Mouse (Mus musculus): ENCODE measurements at regions not wholly inside any gene's neighbourhood (a gene's known extent, or its start where the extent isn't known, plus 50 kb on each side); places are given as distances from the start of the nearest gene placed in this dataset.

DNA sequence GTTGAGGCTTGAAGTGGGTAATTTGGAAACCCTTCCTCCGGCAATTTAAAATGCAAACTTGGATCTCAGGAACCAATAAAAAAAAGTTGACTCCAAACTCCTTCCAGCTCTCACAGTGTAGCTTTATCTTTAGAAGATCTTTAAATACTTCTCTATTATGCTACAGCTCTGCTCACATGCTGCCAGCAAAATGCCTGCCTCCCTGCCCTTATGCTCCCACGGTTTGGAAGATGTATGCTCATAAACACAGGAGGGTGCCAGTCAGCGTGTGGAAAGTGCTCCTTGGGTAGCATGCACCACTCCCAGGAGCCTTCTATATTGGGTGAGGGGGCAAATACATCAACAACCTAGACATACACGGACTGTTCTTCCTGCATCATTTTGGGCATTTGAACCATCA is 123.2 kb upstream of the Arl4c start:
- no peak overlapping the region for H3K9ac ChIP-seq (ENCODE audit: low read depth, low read length)
- no peaks in the 10 kb centered on the region for H3K9me3 ChIP-seq (replicated peaks; ENCODE audit: control insufficient read depth, low read length, poor library complexity, severe bottlenecking)
- WGBS = 89% methylated on average over 4 of the region's 4 CpGs
- no peaks in the 10 kb centered on the region for H3K36me3 ChIP-seq (ENCODE audit: control insufficient read depth, insufficient read depth, low read length)
- H3K4me1 ChIP-seq (ENCODE audit: control insufficient read depth, insufficient read depth, low read length) = no peaks in the 10 kb centered on the region
- H3K27ac ChIP-seq (ENCODE audit: low read length) = no peak overlapping the region
- H3K27me3 ChIP-seq (ENCODE audit: control insufficient read depth, insufficient read depth, low read depth, low read length) = no peaks in the 10 kb centered on the region
- no peak for ATAC-seq
- no peak overlapping the region for H3K4me2 ChIP-seq (ENCODE audit: low read length)
- H3K4me3 ChIP-seq (ENCODE audit: low read depth, low read length) = no peak overlapping the region

DNA sequence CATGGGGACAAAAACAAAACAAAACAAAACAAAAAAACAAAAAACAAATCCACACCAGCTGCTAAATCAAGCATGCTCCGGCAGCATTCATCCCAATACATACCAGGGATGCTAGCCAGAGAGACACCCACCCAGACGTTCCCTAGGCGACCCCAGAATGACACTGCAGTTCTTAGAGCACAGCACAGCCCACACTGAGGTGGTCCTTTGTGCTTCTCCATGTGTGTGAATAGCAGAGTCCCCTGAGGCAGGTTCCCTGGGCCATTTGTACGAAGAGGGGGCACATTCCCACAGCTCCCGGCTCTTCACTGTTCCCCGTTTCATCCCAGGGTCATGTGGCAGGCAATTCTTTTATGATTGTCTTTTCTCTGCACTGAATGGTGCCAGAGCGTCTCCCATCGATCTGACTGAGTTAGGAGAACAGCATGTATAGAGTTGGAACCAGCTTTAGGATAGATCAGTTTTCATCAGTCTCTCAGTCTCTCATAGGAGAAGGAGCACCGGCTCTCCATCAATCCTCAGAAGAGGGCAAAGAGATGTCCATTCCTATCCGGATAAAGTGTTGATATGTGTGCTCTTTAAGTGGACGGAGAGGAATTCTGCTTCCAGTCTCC is 136.7 kb upstream of the Arl4c start:
- peaks cover 18% of the 10 kb centered on the region for H3K4me1 ChIP-seq (ENCODE audit: control insufficient read depth, insufficient read depth, low read length)
- H3K4me3 ChIP-seq (ENCODE audit: low read depth, low read length) = no peak overlapping the region
- no peak overlapping the region for H3K9ac ChIP-seq (ENCODE audit: low read depth, low read length)
- 23% methylated on average over 11 of the region's 11 CpGs for WGBS
- H3K9me3 ChIP-seq (replicated peaks; ENCODE audit: control insufficient read depth, low read length, poor library complexity, severe bottlenecking) = no peaks in the 10 kb centered on the region
- H3K27me3 ChIP-seq (ENCODE audit: control insufficient read depth, insufficient read depth, low read depth, low read length) = no peaks in the 10 kb centered on the region
- peak; percentile 25; the same call in 1 of the 2 replicates for ATAC-seq
- H3K27ac ChIP-seq (ENCODE audit: low read length) = no peak overlapping the region
- H3K4me2 ChIP-seq (ENCODE audit: low read length) = no peak overlapping the region
- H3K36me3 ChIP-seq (ENCODE audit: control insufficient read depth, insufficient read depth, low read length) = no peaks in the 10 kb centered on the region

DNA sequence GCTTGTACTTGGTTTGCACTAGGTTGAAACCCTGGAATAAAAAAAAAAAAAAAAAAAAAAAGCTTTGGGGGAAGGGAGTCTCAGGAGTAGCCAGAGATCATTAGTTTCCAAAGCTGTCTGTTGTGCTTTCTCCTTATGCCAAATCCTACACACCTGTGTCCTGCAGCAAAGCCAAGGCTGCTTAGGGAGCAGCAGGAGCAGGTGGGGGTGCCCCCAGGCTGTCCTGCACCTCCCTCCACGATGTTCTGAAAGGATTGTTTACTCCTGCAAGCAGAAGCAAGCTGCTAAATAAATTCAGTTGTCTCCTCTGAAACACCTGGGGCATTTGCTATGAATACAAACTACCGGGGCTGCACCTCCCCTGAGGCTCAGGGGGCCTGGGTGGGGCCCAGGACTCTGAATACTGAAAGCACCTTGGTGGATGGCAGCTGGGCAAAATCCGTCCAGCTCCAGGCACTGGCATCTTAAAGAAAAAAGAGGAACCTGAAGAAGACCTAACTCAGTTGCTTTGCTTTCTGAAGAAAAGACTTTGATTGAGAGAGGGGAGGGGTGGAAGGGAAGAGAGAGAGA is 137.5 kb upstream of the Arl4c start:
- H3K27ac ChIP-seq (ENCODE audit: low read length) = peak overlapping the region; percentile 61
- no peak for ATAC-seq
- H3K4me3 ChIP-seq (ENCODE audit: low read depth, low read length) = no peak overlapping the region
- 8% methylated on average over 3 of the region's 3 CpGs for WGBS
- H3K9ac ChIP-seq (ENCODE audit: low read depth, low read length) = no peak overlapping the region
- H3K36me3 ChIP-seq (ENCODE audit: control insufficient read depth, insufficient read depth, low read length) = no peaks in the 10 kb centered on the region
- H3K27me3 ChIP-seq (ENCODE audit: control insufficient read depth, insufficient read depth, low read depth, low read length) = no peaks in the 10 kb centered on the region
- H3K9me3 ChIP-seq (replicated peaks; ENCODE audit: control insufficient read depth, low read length, poor library complexity, severe bottlenecking) = no peaks in the 10 kb centered on the region
- H3K4me1 ChIP-seq (ENCODE audit: control insufficient read depth, insufficient read depth, low read length) = peaks cover 18% of the 10 kb centered on the region
- H3K4me2 ChIP-seq (ENCODE audit: low read length) = no peak overlapping the region

DNA sequence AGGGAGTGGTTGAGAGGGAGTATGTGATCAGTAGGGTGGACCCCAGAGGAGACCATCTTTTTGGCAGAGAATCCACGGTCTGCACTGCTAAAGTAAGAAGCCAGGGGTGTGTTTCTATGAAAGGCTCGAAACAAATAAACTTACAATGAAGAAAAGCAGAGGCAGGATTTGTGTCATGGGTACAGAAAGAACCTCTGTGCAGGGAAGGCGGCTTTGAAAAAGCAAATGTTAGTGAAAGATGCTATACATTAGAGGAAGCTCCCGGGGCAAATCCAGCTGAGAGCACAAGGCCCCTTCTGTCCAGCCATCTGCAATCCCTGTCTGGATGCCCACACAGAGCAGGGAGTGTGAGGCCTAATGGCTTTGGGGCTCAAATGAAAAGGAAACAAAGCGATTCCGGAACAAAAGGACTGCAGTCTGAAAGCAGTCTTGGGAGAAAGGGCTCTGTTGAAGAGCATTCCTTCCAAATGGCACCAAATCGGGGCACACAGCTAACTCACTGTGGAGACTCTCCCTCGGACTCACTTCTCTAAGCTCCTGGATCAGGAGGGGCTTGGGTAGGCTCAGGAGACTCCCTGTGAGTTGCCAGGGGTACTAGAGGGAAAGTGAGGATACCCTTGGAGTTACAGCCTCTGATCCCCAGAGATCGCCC is 138.1 kb upstream of the Arl4c start:
- no peak overlapping the region for H3K4me2 ChIP-seq (ENCODE audit: low read length)
- H3K27ac ChIP-seq (ENCODE audit: low read length) = peak overlapping the region; percentile 61
- no peaks in the 10 kb centered on the region for H3K9me3 ChIP-seq (replicated peaks; ENCODE audit: control insufficient read depth, low read length, poor library complexity, severe bottlenecking)
- H3K9ac ChIP-seq (ENCODE audit: low read depth, low read length) = no peak overlapping the region
- 13% methylated on average over 9 of the region's 9 CpGs for WGBS
- H3K4me1 ChIP-seq (ENCODE audit: control insufficient read depth, insufficient read depth, low read length) = peaks cover 18% of the 10 kb centered on the region
- peak; percentile 80 for ATAC-seq
- H3K4me3 ChIP-seq (ENCODE audit: low read depth, low read length) = no peak overlapping the region
- no peaks in the 10 kb centered on the region for H3K27me3 ChIP-seq (ENCODE audit: control insufficient read depth, insufficient read depth, low read depth, low read length)
- no peaks in the 10 kb centered on the region for H3K36me3 ChIP-seq (ENCODE audit: control insufficient read depth, insufficient read depth, low read length)

DNA sequence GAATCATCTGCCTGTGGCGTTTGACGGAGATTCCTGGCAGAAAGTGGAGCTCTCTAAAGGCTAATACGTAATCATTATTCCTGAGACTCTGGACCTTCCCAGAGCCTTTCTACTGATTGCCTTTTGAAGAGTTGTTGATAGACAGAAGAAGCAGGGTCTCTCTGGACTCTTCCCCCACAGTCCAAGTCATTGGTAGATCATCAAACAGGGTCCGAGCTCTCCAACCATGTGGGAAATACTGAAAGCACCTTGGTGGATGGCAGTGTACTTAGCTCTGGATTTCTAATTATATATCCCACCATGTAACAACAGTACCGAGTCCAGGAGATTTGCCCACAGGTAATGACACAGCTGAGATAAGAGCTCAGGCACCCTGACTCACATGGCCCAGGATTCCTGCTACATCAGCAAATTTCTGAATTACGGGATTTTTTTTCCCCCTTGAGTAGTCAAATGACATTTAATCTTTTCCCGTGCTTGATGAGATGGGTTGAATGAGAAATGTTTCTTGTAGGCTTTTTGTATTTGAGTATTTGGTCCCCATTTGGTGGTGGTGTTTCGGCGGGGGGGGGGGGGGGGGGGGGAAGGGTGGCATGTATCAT is 139.1 kb upstream of the Arl4c start:
- Histone ChIP-seq H3K4me1 (ENCODE audit: control insufficient read depth, insufficient read depth, low read length) (peaks cover 18% of the 10 kb centered on the region), H3K4me3 (ENCODE audit: low read depth, low read length) (no peak overlapping the region), H3K27me3 (ENCODE audit: control insufficient read depth, insufficient read depth, low read depth, low read length) (no peaks in the 10 kb centered on the region), H3K9me3 (replicated peaks; ENCODE audit: control insufficient read depth, low read length, poor library complexity, severe bottlenecking) (no peaks in the 10 kb centered on the region), H3K4me2 (ENCODE audit: low read length) (no peak overlapping the region), H3K27ac (ENCODE audit: low read length) (no peak overlapping the region; the same call in 1 of the 2 replicates), H3K9ac (ENCODE audit: low read depth, low read length) (no peak overlapping the region), H3K36me3 (ENCODE audit: control insufficient read depth, insufficient read depth, low read length) (no peaks in the 10 kb centered on the region)
- ATAC-seq = no peak
- WGBS = 71% methylated on average over 7 of the region's 9 CpGs

DNA sequence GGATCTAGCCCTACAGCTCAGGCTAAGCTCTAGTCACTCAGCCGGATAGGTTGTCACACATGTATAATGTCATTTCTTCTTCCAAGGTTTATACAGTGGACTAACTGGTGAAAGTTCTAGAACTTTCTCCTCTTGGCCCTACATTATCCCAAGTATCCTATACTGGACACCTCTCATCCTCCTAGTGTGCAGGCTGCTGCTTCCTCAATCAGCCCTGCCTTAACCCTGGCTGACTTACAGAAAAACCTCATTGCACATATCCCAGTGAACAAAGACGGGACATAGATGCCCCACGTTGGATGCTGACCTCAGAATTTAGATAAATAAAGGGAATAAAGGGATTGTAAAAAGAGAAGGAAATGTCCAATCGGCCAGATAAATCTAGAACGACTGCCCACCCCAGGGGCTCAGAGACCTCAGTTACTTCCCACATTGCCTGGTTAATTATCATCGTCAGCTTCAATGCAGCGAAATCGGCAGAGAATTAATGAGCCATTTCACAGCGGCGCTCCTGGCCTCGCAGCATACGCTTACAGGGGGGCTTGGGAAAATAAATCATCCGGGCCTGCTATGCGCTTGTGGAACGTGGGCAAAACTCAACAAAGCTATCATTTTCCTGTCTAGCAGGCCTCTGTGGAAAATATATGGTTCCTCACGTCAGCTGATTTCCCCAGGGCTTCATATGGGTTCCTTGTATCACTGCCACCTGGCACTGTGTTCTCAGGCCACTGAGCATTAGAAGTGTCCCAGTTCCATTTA is 145.5 kb upstream of the Arl4c start:
- no peaks in the 10 kb centered on the region for H3K36me3 ChIP-seq (ENCODE audit: control insufficient read depth, insufficient read depth, low read length)
- no peak overlapping the region for H3K9ac ChIP-seq (ENCODE audit: low read depth, low read length)
- H3K9me3 ChIP-seq (replicated peaks; ENCODE audit: control insufficient read depth, low read length, poor library complexity, severe bottlenecking) = no peaks in the 10 kb centered on the region
- no peak overlapping the region for H3K4me2 ChIP-seq (ENCODE audit: low read length)
- WGBS = 29% methylated on average over 16 of the region's 16 CpGs
- H3K27me3 ChIP-seq (ENCODE audit: control insufficient read depth, insufficient read depth, low read depth, low read length) = no peaks in the 10 kb centered on the region
- H3K27ac ChIP-seq (ENCODE audit: low read length) = peak overlapping the region; percentile 33
- H3K4me1 ChIP-seq (ENCODE audit: control insufficient read depth, insufficient read depth, low read length) = peaks cover 12% of the 10 kb centered on the region
- no peak for ATAC-seq
- no peak overlapping the region for H3K4me3 ChIP-seq (ENCODE audit: low read depth, low read length)

DNA sequence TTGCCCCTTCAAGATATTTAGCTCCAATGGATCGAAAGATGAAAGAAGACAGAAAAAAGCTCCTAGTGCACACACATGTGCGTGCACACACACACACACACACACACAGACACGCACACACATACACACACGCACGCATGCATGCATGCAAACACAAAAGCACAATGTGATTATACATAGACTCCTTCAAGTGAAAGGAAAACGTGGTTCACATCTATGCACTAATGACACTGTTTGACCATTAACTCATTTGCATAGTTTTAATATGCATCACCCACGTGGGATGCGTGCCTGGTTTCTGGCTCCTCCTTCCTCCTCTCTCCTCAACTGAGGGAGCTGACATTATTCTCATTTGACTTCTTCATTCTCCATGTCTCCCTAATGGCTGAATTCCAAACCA is 146.2 kb upstream of the Arl4c start:
- H3K4me3 ChIP-seq (ENCODE audit: low read depth, low read length) = no peak overlapping the region
- H3K27me3 ChIP-seq (ENCODE audit: control insufficient read depth, insufficient read depth, low read depth, low read length) = no peaks in the 10 kb centered on the region
- peaks cover 12% of the 10 kb centered on the region for H3K4me1 ChIP-seq (ENCODE audit: control insufficient read depth, insufficient read depth, low read length)
- no peaks in the 10 kb centered on the region for H3K36me3 ChIP-seq (ENCODE audit: control insufficient read depth, insufficient read depth, low read length)
- H3K9me3 ChIP-seq (replicated peaks; ENCODE audit: control insufficient read depth, low read length, poor library complexity, severe bottlenecking) = no peaks in the 10 kb centered on the region
- H3K27ac ChIP-seq (ENCODE audit: low read length) = no peak overlapping the region
- no peak overlapping the region for H3K9ac ChIP-seq (ENCODE audit: low read depth, low read length)
- ATAC-seq = no peak
- no peak overlapping the region for H3K4me2 ChIP-seq (ENCODE audit: low read length)
- WGBS = 65% methylated on average over 8 of the region's 8 CpGs

DNA sequence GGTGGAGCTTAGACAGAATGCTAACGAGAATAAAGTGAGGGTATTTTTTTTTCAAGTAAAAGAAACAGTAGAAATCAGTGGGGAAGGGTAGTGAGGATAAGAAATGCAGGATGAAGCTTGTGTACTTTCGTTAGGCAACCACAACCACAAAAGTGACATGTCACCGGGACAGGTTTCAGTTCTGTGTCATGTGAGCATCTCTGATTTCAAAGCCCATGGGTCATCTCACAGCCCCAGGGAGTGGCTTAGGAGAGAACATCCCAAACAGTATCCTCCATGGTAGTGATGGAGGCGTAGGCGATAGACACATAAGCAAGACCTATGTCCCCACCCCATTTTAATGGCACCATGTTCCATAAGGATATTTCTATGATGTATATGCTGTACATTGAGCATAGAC is 147.4 kb upstream of the Arl4c start:
- 88% methylated on average over 5 of the region's 5 CpGs for WGBS
- Histone ChIP-seq H3K27ac (ENCODE audit: low read length) (no peak overlapping the region), H3K27me3 (ENCODE audit: control insufficient read depth, insufficient read depth, low read depth, low read length) (no peaks in the 10 kb centered on the region), H3K36me3 (ENCODE audit: control insufficient read depth, insufficient read depth, low read length) (no peaks in the 10 kb centered on the region), H3K9me3 (replicated peaks; ENCODE audit: control insufficient read depth, low read length, poor library complexity, severe bottlenecking) (no peaks in the 10 kb centered on the region), H3K4me3 (ENCODE audit: low read depth, low read length) (no peak overlapping the region), H3K4me1 (ENCODE audit: control insufficient read depth, insufficient read depth, low read length) (peaks cover 12% of the 10 kb centered on the region), H3K9ac (ENCODE audit: low read depth, low read length) (no peak overlapping the region), H3K4me2 (ENCODE audit: low read length) (no peak overlapping the region)
- no peak for ATAC-seq

All from midbrain, embryonic 16.5 days (tissue).